Mouse (Mus musculus): ENCODE data around the gene Tbc1d14. TPM values are rescaled to one million over a fixed set of nuclear protein-coding genes. Genes with fewer than 3 reads are reported as not detected.

Gene Tbc1d14
- total RNA-seq, 1 experiment: 12.5 TPM

- Histone ChIP-seq H3K4me1 (ENCODE audit: control insufficient read depth in 2 of 2, insufficient read depth in 2 of 2, low read length in 2 of 2, poor library complexity in 1 of 2) (no peaks in the 10 kb centered on the region), H3K4me3 (ENCODE audit: insufficient read depth in 1 of 2, low read depth in 1 of 2, low read length in 2 of 2, poor library complexity in 1 of 2, severe bottlenecking in 1 of 2) (no peak overlapping the region), H3K9me3 (ENCODE audit: control insufficient read depth, insufficient read depth, low read depth, low read length) (no peaks in the 10 kb centered on the region), H3K27ac (ENCODE audit: insufficient read depth, low read depth, low read length, poor library complexity, severe bottlenecking) (no peak overlapping the region), H3K36me3 (ENCODE audit: control insufficient read depth, insufficient read depth, low read length, poor library complexity, severe bottlenecking) (peaks cover 12% of the 10 kb centered on the region), H3K9ac (ENCODE audit: insufficient read depth, low read depth, low read length, poor library complexity, severe bottlenecking) (no peak overlapping the region)
- no peak for DNase-seq (ENCODE audit: low read depth, low spot score)
- in situ Hi-C loops (cut with MboI; ENCODE audit: low sequenced_read_pairs in 2 of 2, unreplicated experiment in 2 of 2): no loop called here
- TF ChIP-seq CHD2 (IDR thresholded peaks at IDR 0.05; ENCODE audit: low read depth, low read length) (no peak), ZC3H11A (IDR thresholded peaks at IDR 0.05; ENCODE audit: borderline replicate concordance, low read depth, low read length) (no peak), ZNF384 (IDR thresholded peaks at IDR 0.05; ENCODE audit: low read depth, low read length) (no peak), HCFC1 (IDR thresholded peaks at IDR 0.05; ENCODE audit: borderline replicate concordance, insufficient read depth, low read length) (no peak), MAFK (IDR thresholded peaks at IDR 0.05; ENCODE audit: insufficient read depth, low read depth, low read length) (no peak)
Measured at GRCm38 (mm10) chr5:36620409-36621057, 27.5 kb upstream of the Tbc1d14 start.

DNA sequence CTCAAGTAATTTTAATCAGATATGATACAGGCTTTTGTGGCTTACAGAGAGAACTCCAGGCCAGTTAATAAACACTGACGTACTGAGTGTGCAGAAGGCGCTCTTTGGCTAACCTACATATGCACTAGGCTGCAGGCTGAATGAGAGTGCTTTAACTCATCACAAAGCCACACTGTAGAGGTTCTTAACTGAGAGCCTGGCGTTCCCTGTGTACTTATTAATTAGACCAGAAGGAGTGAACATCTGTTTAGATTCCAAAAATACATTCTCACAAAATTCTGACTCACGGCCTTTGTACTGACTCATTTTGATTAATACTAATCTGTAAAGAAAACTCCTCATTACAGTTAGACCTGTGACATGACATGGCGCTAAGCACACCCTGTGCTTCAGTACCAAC is 25.8 kb upstream of the Tbc1d14 start:
- H3K4me1 ChIP-seq (ENCODE audit: control insufficient read depth in 2 of 2, insufficient read depth in 2 of 2, low read length in 2 of 2, poor library complexity in 1 of 2): no peaks in the 10 kb centered on the region
- no peak overlapping the region for H3K4me3 ChIP-seq (ENCODE audit: insufficient read depth in 1 of 2, low read depth in 1 of 2, low read length in 2 of 2, poor library complexity in 1 of 2, severe bottlenecking in 1 of 2)
- TF ChIP-seq HCFC1 (IDR thresholded peaks at IDR 0.05; ENCODE audit: borderline replicate concordance, insufficient read depth, low read length) (no peak), MAFK (IDR thresholded peaks at IDR 0.05; ENCODE audit: insufficient read depth, low read depth, low read length) (no peak), ZC3H11A (IDR thresholded peaks at IDR 0.05; ENCODE audit: borderline replicate concordance, low read depth, low read length) (no peak), ZNF384 (IDR thresholded peaks at IDR 0.05; ENCODE audit: low read depth, low read length) (no peak), CHD2 (IDR thresholded peaks at IDR 0.05; ENCODE audit: low read depth, low read length) (no peak)
- no peak overlapping the region for H3K27ac ChIP-seq (ENCODE audit: insufficient read depth, low read depth, low read length, poor library complexity, severe bottlenecking)
- no peak for DNase-seq (ENCODE audit: low read depth, low spot score)
- in situ Hi-C loops (cut with MboI; ENCODE audit: low sequenced_read_pairs in 2 of 2, unreplicated experiment in 2 of 2): no loop called here
- no peak overlapping the region for H3K9ac ChIP-seq (ENCODE audit: insufficient read depth, low read depth, low read length, poor library complexity, severe bottlenecking)
- H3K36me3 ChIP-seq (ENCODE audit: control insufficient read depth, insufficient read depth, low read length, poor library complexity, severe bottlenecking): peaks cover 14% of the 10 kb centered on the region
- no peaks in the 10 kb centered on the region for H3K9me3 ChIP-seq (ENCODE audit: control insufficient read depth, insufficient read depth, low read depth, low read length)

DNA sequence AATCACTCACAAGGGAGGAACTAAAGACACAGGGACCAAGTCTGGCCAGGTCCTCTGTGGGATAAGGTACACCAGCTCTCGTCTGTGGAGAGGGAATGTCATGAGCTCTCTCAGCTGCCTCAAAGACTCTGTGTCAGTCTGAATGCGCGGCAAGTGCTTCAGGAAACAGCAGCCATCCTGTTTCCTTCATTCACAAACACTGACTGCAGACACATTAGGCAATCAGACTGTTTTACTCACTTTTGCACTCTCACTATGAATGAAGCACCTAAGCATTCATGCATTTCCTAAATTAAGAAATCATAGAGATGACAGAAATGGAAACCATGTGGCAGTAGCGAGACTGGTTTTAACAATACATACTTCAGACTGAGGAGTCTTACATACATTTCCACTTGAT is 25.3 kb upstream of the Tbc1d14 start:
- Histone ChIP-seq H3K27ac (ENCODE audit: insufficient read depth, low read depth, low read length, poor library complexity, severe bottlenecking) (no peak overlapping the region), H3K4me3 (ENCODE audit: insufficient read depth in 1 of 2, low read depth in 1 of 2, low read length in 2 of 2, poor library complexity in 1 of 2, severe bottlenecking in 1 of 2) (no peak overlapping the region), H3K9ac (ENCODE audit: insufficient read depth, low read depth, low read length, poor library complexity, severe bottlenecking) (no peak overlapping the region), H3K9me3 (ENCODE audit: control insufficient read depth, insufficient read depth, low read depth, low read length) (no peaks in the 10 kb centered on the region), H3K36me3 (ENCODE audit: control insufficient read depth, insufficient read depth, low read length, poor library complexity, severe bottlenecking) (peaks cover 15% of the 10 kb centered on the region), H3K4me1 (ENCODE audit: control insufficient read depth in 2 of 2, insufficient read depth in 2 of 2, low read length in 2 of 2, poor library complexity in 1 of 2) (no peaks in the 10 kb centered on the region)
- TF ChIP-seq ZNF384 (IDR thresholded peaks at IDR 0.05; ENCODE audit: low read depth, low read length) (no peak), CHD2 (IDR thresholded peaks at IDR 0.05; ENCODE audit: low read depth, low read length) (no peak), HCFC1 (IDR thresholded peaks at IDR 0.05; ENCODE audit: borderline replicate concordance, insufficient read depth, low read length) (no peak), MAFK (IDR thresholded peaks at IDR 0.05; ENCODE audit: insufficient read depth, low read depth, low read length) (no peak), ZC3H11A (IDR thresholded peaks at IDR 0.05; ENCODE audit: borderline replicate concordance, low read depth, low read length) (no peak)
- DNase-seq (ENCODE audit: low read depth, low spot score): no peak
- in situ Hi-C loops (cut with MboI; ENCODE audit: low sequenced_read_pairs in 2 of 2, unreplicated experiment in 2 of 2): no loop called here

DNA sequence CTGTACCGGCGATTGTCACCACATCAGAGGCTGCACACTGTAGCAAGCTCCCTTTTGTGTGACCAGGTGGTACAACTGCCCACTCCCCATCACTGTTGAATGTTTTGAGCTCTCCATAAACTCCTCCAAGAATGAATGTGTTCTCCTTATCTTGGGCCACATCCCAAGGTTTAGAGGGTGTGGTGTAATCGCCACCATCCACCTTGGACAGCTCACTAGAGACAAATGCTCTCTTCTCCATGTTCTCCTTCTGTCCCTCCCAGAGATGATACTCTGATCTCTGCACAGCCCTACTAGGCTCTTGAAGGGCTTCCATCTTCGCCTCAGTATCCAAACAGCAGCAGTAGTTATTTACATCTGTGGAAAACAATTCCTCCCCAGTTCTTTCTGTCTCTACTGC is 21.0 kb upstream of the Tbc1d14 start:
- H3K9me3 ChIP-seq (ENCODE audit: control insufficient read depth, insufficient read depth, low read depth, low read length): no peaks in the 10 kb centered on the region
- DNase-seq (ENCODE audit: low read depth, low spot score): no peak
- H3K27ac ChIP-seq (ENCODE audit: insufficient read depth, low read depth, low read length, poor library complexity, severe bottlenecking): no peak overlapping the region
- in situ Hi-C loops (cut with MboI; ENCODE audit: low sequenced_read_pairs in 2 of 2, unreplicated experiment in 2 of 2): no loop called here
- no peak overlapping the region for H3K9ac ChIP-seq (ENCODE audit: insufficient read depth, low read depth, low read length, poor library complexity, severe bottlenecking)
- peaks cover 15% of the 10 kb centered on the region for H3K36me3 ChIP-seq (ENCODE audit: control insufficient read depth, insufficient read depth, low read length, poor library complexity, severe bottlenecking)
- no peaks in the 10 kb centered on the region for H3K4me1 ChIP-seq (ENCODE audit: control insufficient read depth in 2 of 2, insufficient read depth in 2 of 2, low read length in 2 of 2, poor library complexity in 1 of 2)
- TF ChIP-seq ZNF384 (IDR thresholded peaks at IDR 0.05; ENCODE audit: low read depth, low read length) (no peak), MAFK (IDR thresholded peaks at IDR 0.05; ENCODE audit: insufficient read depth, low read depth, low read length) (no peak)
- H3K4me3 ChIP-seq (ENCODE audit: insufficient read depth in 1 of 2, low read depth in 1 of 2, low read length in 2 of 2, poor library complexity in 1 of 2, severe bottlenecking in 1 of 2): no peak overlapping the region
